Mouse (Mus musculus) embryonic facial prominence, embryonic 14.5 days (tissue): ENCODE data around the gene Pign. TPM values are rescaled to one million over a fixed set of nuclear protein-coding genes. Genes with fewer than 3 reads are reported as not detected.

Experiments
- ATAC-seq: fragments of 200-750 bp; cut with Nextera tagmentation; 2 replicates; pipeline ENCODE4 v1.8.0; 2017; ENCODE audit warnings: low read depth, moderate number of reproducible peaks, moderate TSS enrichment
- DNase-seq: peaks from one replicate; pipeline ENCODE4 v3.0.0-alpha.2; 2015; ENCODE audit warnings: low spot score
- H3K27ac ChIP-seq: fragments of 300-500 bp; sonication (generic); replicated peaks from 2 replicates; pipeline ENCODE4 v1.5.1; 2014; ENCODE audit warnings: low read depth, mild to moderate bottlenecking, low read length, moderate library complexity
- H3K27me3 ChIP-seq: fragments of 300-500 bp; sonication (generic); replicated peaks from 2 replicates; pipeline ENCODE4 v1.6.1; 2014; ENCODE audit warnings: low read length; ENCODE audit not compliant: control insufficient read depth, insufficient read depth
- H3K36me3 ChIP-seq: fragments of 300-500 bp; sonication (generic); 2 replicates; pipeline ENCODE4 v1.6.1; 2014; ENCODE audit warnings: low read length, mixed read lengths; ENCODE audit not compliant: control insufficient read depth, insufficient read depth
- H3K4me1 ChIP-seq: fragments of 300-500 bp; sonication (generic); 2 replicates; pipeline ENCODE4 v1.6.1; 2014; ENCODE audit warnings: antibody characterized with exemption, low read length; ENCODE audit not compliant: control insufficient read depth, insufficient read depth
- H3K4me2 ChIP-seq: fragments of 300-500 bp; sonication (generic); 2 replicates; pipeline ENCODE4 v1.6.1; 2014; ENCODE audit warnings: low read depth, mild to moderate bottlenecking, low read length, moderate library complexity, mixed read lengths
- H3K4me3 ChIP-seq: fragments of 300-500 bp; sonication (generic); 2 replicates; pipeline ENCODE4 v1.5.1; 2014; ENCODE audit warnings: low read depth, mild to moderate bottlenecking, low read length
- H3K9ac ChIP-seq: fragments of 300-500 bp; sonication (generic); 2 replicates; pipeline ENCODE4 v1.6.1; 2014; ENCODE audit warnings: low read depth, mild to moderate bottlenecking, low read length, moderate library complexity, mixed read lengths
- H3K9me3 ChIP-seq: fragments of 300-500 bp; sonication (generic); 2 replicates; pipeline ENCODE4 v1.6.1; 2016; ENCODE audit warnings: low read length; ENCODE audit not compliant: control insufficient read depth
- WGBS: fragments of 180-500 bp; shearing (Covaris S2); extraction: QIAGEN DNeasy Blood & Tissue Kit; methylation state at CpG from one replicate; pipeline ENCODE4 v1.1.7; 2014; 5-methylcytosine and 5-hydroxymethylcytosine counted together
- polyA plus RNA-seq: library from polyadenylated mRNA; unstranded; fragments of >200 nt; fragmentation: Nextera tagmentation; extraction: Ambion mirVana; gene quantifications from 2 replicates; pipeline ENCODE4 v1.2.1, GENCODE M21; 2014

Gene Pign
- polyA plus RNA-seq, 1 experiment from 2014 or later, result 13.1 TPM

GRCm38 (mm10) chr1:105674763-105675162 is 11.3 kb upstream of the Pign start:
- H3K4me1 ChIP-seq, result no peaks in the 10 kb centered on the region
- no peak overlapping the region for H3K4me2 ChIP-seq
- 83% methylated on average over 2 of the region's 2 CpGs for WGBS
- H3K36me3 ChIP-seq, result 0 out of 2 replicates have a peak, but pooled peaks cover 9% of the 10 kb centered on the region
- no peak overlapping the region for H3K27ac ChIP-seq
- H3K9ac ChIP-seq, result no peak overlapping the region
- H3K4me3 ChIP-seq, result no peak overlapping the region
- no peak for DNase-seq
- H3K9me3 ChIP-seq, result no peaks in the 10 kb centered on the region
- H3K27me3 ChIP-seq, result no peaks in the 10 kb centered on the region
- no peak for ATAC-seq

GRCm38 (mm10) chr1:105669700-105670099 is 6.2 kb upstream of the Pign start:
- no peaks in the 10 kb centered on the region for H3K9me3 ChIP-seq
- no peaks in the 10 kb centered on the region for H3K27me3 ChIP-seq
- no peak overlapping the region for H3K27ac ChIP-seq
- H3K4me3 ChIP-seq, result no peak overlapping the region
- H3K9ac ChIP-seq, result no peak overlapping the region
- no peak for ATAC-seq
- H3K4me2 ChIP-seq, result no peak overlapping the region
- no peak for DNase-seq
- H3K36me3 ChIP-seq, result no peaks in the 10 kb centered on the region; the same call in 1 of the 2 replicates
- peaks cover 5% of the 10 kb centered on the region; the same call in 1 of the 2 replicates for H3K4me1 ChIP-seq

- ATAC-seq, result no peak; the same call in 1 of the 2 replicates
- H3K9me3 ChIP-seq, result no peaks in the 10 kb centered on the region
- peak overlapping the region; percentile 92 for H3K9ac ChIP-seq
- peak overlapping the region; percentile 61 for H3K27ac ChIP-seq
- no peaks in the 10 kb centered on the region; the same call in 1 of the 2 replicates for H3K36me3 ChIP-seq
- H3K4me3 ChIP-seq, result peak overlapping the region; percentile 94
- DNase-seq, result peak; percentile 17
- peaks cover 14% of the 10 kb centered on the region; the same call in 1 of the 2 replicates for H3K4me1 ChIP-seq
- H3K27me3 ChIP-seq, result no peaks in the 10 kb centered on the region
- WGBS, result under 1% methylated on average over 44 of the region's 68 CpGs
- peak overlapping the region; percentile 88 for H3K4me2 ChIP-seq
Measured at GRCm38 (mm10) chr1:105663962-105664812, 710 bp upstream of the Pign start.

GRCm38 (mm10) chr1:105662820-105663170 is 682 bp downstream of the Pign start:
- Histone ChIP-seq H3K9ac (peak overlapping the region; percentile 79), H3K9me3 (no peaks in the 10 kb centered on the region), H3K4me1 (peaks cover 14% of the 10 kb centered on the region; the same call in 1 of the 2 replicates), H3K36me3 (no peaks in the 10 kb centered on the region; the same call in 1 of the 2 replicates), H3K27ac (peak overlapping the region; percentile 63), H3K27me3 (no peaks in the 10 kb centered on the region), H3K4me3 (peak overlapping the region; percentile 94), H3K4me2 (peak overlapping the region; percentile 63)
- DNase-seq, result no peak
- no peak for ATAC-seq
- 7% methylated on average over 6 of the region's 6 CpGs for WGBS

GRCm38 (mm10) chr1:105660015-105660414 is 3.5 kb downstream of the Pign start:
- Histone ChIP-seq H3K27me3 (no peaks in the 10 kb centered on the region), H3K9me3 (no peaks in the 10 kb centered on the region), H3K36me3 (peaks cover 17% of the 10 kb centered on the region), H3K4me2 (no peak overlapping the region), H3K9ac (no peak overlapping the region), H3K27ac (no peak overlapping the region), H3K4me1 (peaks cover 13% of the 10 kb centered on the region; the same call in 1 of the 2 replicates), H3K4me3 (no peak overlapping the region)
- ATAC-seq (no peak), DNase-seq (peak; percentile 50)
- 21% methylated on average over 3 of the region's 3 CpGs for WGBS

- no peaks in the 10 kb centered on the region for H3K9me3 ChIP-seq
- H3K4me2 ChIP-seq, result no peak overlapping the region
- H3K27me3 ChIP-seq, result no peaks in the 10 kb centered on the region
- H3K4me1 ChIP-seq, result no peaks in the 10 kb centered on the region
- ATAC-seq (no peak), DNase-seq (no peak)
- peaks cover 24% of the 10 kb centered on the region for H3K36me3 ChIP-seq
- no peak overlapping the region for H3K9ac ChIP-seq
- H3K27ac ChIP-seq, result no peak overlapping the region
- H3K4me3 ChIP-seq, result no peak overlapping the region
- WGBS, result 98% methylated on average over 1 of the region's 1 CpGs
Measured at GRCm38 (mm10) chr1:105653981-105654380, 9.5 kb downstream of the Pign start.

GRCm38 (mm10) chr1:105650650-105651049 is 12.8 kb downstream of the Pign start:
- Histone ChIP-seq H3K9me3 (no peaks in the 10 kb centered on the region), H3K4me3 (no peak overlapping the region), H3K4me1 (no peaks in the 10 kb centered on the region), H3K27me3 (no peaks in the 10 kb centered on the region), H3K27ac (no peak overlapping the region), H3K9ac (no peak overlapping the region), H3K4me2 (no peak overlapping the region), H3K36me3 (peaks cover 29% of the 10 kb centered on the region)
- 91% methylated on average over 1 of the region's 1 CpGs for WGBS
- ATAC-seq (no peak), DNase-seq (no peak)

- DNase-seq (no peak), ATAC-seq (no peak)
- Histone ChIP-seq H3K36me3 (peaks cover 46% of the 10 kb centered on the region), H3K27me3 (no peaks in the 10 kb centered on the region), H3K9me3 (no peaks in the 10 kb centered on the region), H3K9ac (no peak overlapping the region), H3K27ac (no peak overlapping the region), H3K4me2 (no peak overlapping the region), H3K4me3 (no peak overlapping the region), H3K4me1 (no peaks in the 10 kb centered on the region)
- 84% methylated on average over 3 of the region's 3 CpGs for WGBS
Measured at GRCm38 (mm10) chr1:105644093-105644492, 19.4 kb downstream of the Pign start.

- peaks cover 3% of the 10 kb centered on the region; the same call in 1 of the 2 replicates for H3K36me3 ChIP-seq
- H3K27me3 ChIP-seq, result no peaks in the 10 kb centered on the region
- H3K9ac ChIP-seq, result no peak overlapping the region
- WGBS, result 33% methylated on average over 3 of the region's 3 CpGs
- no peak overlapping the region for H3K4me3 ChIP-seq
- no peak overlapping the region for H3K27ac ChIP-seq
- H3K9me3 ChIP-seq, result no peaks in the 10 kb centered on the region
- peak; percentile 76 for DNase-seq
- no peak for ATAC-seq
- H3K4me2 ChIP-seq, result no peak overlapping the region
- no peaks in the 10 kb centered on the region for H3K4me1 ChIP-seq
Measured at GRCm38 (mm10) chr1:105630481-105630880, 33.0 kb downstream of the Pign start.
